Mouse (Mus musculus) bone marrow macrophage, adult 2 months (primary cell): ENCODE measurements at regions not wholly inside any gene's neighbourhood (a gene's known extent, or its start where the extent isn't known, plus 50 kb on each side); places are given as distances from the start of the nearest gene placed in this dataset.

Experiments used
- H3K27ac ChIP-seq: 2 replicates; pipeline ENCODE4 v1.5.1; 2012; ENCODE audit warnings: low read depth, low read length; ENCODE audit not compliant: insufficient read depth
- H3K4me1 ChIP-seq: 2 replicates; pipeline ENCODE4 v1.6.1; 2012; ENCODE audit warnings: low read length; ENCODE audit not compliant: control insufficient read depth, insufficient read depth
- H3K4me3 ChIP-seq: 2 replicates; pipeline ENCODE4 v1.5.1; 2012; ENCODE audit warnings: mild to moderate bottlenecking, low read length, moderate library complexity; ENCODE audit not compliant: insufficient read depth
- CTCF ChIP-seq: IDR thresholded peaks from 2 replicates; pipeline ENCODE4 v1.5.1; 2012; ENCODE audit warnings: low read depth, mild to moderate bottlenecking, low read length, moderate library complexity
- POLR2A ChIP-seq: IDR thresholded peaks from 2 replicates; pipeline ENCODE4 v1.6.1; 2012; ENCODE audit warnings: mild to moderate bottlenecking, low read depth, low read length, borderline replicate concordance

DNA sequence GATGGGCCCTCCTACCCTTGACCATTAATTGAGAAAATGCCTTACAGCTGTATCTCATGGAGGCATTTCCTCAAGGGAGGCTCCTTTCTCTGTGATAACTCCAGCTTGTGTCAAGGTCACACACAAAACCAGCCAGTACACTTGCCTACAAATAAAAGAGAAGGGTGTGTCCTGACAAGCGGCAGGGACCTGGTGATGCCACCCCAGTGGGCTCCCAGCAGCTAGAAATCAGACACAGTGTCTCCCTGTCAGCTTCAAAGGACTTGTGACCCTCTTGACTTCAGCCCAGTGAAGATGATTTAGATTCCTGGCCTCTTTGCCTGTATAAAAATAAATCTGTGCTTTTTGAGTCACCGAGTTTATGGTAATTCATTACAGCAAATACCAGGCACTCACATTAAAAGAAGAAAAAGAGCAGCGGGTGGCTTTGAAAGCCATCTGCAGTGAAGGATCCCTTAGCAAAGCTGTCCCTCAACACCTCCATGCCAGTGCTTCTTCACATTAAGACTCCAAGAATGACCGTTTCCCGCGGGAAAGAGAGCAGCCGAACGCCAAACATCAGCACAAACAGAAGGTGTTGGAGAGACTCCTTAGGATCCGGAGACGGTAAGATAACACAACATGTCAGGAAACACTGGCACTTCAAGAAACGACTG is 273.5 kb downstream of the Gxylt1 start:
- no peak overlapping the region for H3K27ac ChIP-seq

DNA sequence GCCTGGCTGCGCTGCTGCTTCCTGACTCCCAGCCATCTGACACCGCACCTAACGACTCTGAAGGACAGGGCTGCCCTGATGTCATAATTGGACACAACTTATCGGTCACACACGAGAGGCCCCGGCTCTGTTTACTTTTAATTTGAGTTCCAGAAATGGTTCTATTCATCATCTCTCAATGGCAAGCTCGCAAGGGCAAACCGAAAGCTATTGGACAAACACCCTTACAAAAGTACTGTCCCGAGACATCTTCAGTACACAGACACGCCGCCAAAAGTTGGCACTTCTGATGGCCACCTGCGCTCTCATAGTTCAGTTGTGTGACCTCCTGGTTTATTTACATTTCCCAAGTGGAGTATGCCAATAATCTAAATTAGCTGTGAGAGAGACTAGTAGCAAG is 274.9 kb downstream of the Gxylt1 start:
- Histone ChIP-seq H3K4me3 (no peak overlapping the region), H3K4me1 (no peaks in the 10 kb centered on the region), H3K27ac (no peak overlapping the region)
- no peak for TF ChIP-seq CTCF
- no peak for TF ChIP-seq POLR2A

More for the DNA sequence above, 273.5 kb downstream of the Gxylt1 start:
- no peaks in the 10 kb centered on the region for H3K4me1 ChIP-seq
- TF ChIP-seq POLR2A = no peak
- no peak for TF ChIP-seq CTCF
- H3K4me3 ChIP-seq = no peak overlapping the region

DNA sequence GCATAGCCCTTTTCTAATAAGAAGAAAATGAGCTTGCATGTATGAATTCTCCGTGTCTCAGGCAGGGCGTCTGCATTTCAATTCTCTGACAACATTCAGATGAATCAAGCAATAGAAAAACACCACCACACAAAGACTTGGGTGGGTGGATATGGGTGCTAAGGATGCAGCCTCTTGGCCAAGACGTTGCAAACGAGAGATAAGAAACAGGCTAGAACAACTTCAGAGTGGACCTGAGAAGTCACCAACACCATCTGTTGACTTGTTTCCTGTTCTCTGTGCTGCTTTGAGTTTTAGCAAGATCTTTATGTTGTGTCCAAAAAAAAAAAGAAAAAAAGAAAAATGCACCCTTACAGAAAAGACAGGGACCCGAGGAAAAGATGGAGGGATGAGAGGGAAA is 277.0 kb downstream of the Gxylt1 start:
- Histone ChIP-seq H3K27ac (no peak overlapping the region), H3K4me3 (no peak overlapping the region), H3K4me1 (no peaks in the 10 kb centered on the region)
- TF ChIP-seq CTCF (no peak), POLR2A (no peak)

DNA sequence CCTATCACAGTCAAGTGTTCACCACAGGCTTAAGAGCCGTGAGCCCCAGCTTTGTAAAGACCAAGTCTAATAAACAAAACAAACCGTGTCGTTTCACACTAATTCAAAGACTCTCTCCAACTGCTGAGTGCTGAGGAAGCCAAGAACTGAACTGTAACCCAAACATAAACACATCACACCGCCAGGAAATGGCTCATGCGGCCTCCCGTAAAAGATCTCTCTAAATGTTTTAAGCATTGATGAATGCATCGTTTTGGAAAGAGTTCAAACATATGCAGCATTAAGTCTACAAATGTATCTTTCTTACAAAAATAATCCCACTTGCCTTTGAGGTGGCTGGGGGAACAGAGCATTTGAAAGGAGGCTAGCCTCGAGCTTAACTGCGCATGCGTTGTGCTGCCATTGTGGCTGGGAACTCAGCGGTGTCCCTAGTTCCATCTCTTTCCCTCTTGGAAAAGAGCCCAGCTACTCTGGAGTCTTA is 280.7 kb downstream of the Gxylt1 start:
- TF ChIP-seq POLR2A (no peak), CTCF (no peak)
- Histone ChIP-seq H3K4me1 (no peaks in the 10 kb centered on the region), H3K4me3 (no peak overlapping the region), H3K27ac (no peak overlapping the region)

DNA sequence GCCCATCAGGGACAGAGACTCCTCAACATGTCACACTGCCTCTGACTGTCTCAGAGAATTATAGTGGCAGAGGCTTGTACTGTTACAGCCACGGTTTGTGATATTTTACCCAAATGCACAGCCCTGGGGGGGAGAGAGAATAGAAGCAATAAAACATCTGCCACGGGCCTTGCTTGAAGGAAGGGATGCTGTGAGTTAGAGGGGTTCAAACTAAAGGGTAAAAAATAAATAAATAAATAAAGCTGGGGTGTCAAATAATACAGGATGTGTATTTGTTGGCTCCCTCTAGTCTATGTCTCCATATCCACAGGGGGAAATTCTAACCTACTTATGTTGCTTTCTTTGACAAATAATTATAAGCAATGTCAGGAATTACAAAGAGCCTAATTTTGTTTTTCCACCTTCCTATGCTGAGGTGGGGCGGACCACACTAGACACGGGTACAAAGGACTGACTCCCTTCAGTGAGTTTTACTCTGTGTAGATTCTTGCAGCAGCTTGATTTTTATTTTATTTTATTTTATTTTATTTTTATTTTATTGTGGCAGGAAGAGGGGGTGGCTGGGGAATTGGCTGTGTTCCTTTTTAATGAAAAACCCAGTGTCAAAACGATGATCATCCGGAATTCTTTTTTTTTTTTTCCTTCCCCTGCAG is 281.3 kb downstream of the Gxylt1 start:
- no peak overlapping the region for H3K4me3 ChIP-seq
- H3K27ac ChIP-seq = no peak overlapping the region
- TF ChIP-seq CTCF = no peak
- TF ChIP-seq POLR2A = no peak
- H3K4me1 ChIP-seq = no peaks in the 10 kb centered on the region

DNA sequence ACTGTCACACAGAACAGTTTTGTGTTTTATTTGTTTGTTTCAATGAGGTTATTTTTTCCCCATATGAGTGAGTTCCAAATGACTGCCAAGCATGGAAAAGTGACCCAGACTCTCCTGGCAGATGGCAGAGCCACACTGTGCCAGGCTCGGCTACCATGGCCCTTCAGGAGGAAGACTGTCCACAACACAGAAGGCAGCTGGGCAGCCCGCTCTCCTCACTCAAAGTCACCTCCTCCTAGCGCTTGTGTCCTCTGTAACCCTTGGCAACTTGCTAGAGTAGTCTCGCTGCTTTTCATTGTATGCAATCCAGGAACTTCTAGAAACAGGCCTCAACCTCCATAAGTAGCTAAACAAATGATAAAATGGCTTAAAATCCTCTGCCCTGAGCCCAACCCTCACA is 299.2 kb downstream of the Gxylt1 start:
- Histone ChIP-seq H3K27ac (no peak overlapping the region), H3K4me1 (no peaks in the 10 kb centered on the region), H3K4me3 (no peak overlapping the region)
- no peak for TF ChIP-seq CTCF
- TF ChIP-seq POLR2A = no peak

DNA sequence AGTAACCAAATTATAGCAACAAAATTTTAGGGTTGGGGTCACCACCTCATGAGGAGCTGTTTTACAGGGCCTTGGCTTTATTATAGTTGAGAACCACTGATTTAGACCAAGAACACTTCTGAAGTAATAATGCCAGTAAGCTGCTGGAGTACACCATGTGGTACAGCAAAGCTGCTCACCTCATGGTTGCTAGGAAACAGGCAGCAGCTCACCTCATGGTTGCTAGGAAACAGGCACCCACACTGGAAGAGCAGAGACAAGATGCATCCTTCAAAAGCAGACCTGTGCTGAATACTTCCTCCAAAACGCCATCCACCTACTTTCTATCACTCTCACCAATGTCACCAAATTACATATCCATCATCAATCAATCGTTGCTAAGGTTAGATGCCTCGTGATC is 300.0 kb downstream of the Gxylt1 start:
- no peak overlapping the region for H3K27ac ChIP-seq
- TF ChIP-seq POLR2A (no peak), CTCF (no peak)
- H3K4me3 ChIP-seq = no peak overlapping the region
- H3K4me1 ChIP-seq = no peaks in the 10 kb centered on the region

DNA sequence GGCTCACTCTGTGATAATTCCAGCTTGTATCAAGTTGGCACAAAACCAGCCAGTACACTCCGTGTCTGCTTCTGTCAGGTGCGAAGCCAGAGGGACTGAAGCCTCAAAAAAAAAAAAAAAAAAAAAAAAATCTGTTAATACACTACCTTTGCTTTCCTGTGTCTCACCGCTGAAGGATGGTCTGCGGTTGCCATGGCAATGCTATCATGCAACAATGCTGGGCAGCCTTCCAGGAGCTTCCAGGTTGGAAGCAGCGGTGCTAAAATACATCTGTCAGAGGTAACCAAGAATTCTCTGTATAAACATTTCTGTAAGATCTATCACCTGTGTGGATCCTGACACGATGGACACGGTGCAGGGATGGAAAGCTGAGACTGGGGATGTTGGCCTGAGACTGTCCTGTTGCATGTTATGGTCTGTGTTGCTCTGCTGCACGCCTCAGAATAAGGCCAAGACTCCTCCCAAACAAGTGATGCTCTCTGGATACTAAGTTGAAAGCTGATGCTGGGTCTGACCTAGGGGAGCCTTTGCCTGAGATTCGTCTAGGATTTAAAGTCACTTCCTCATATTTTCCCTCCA is 301.2 kb downstream of the Gxylt1 start:
- Histone ChIP-seq H3K27ac (no peak overlapping the region), H3K4me3 (no peak overlapping the region), H3K4me1 (no peaks in the 10 kb centered on the region)
- no peak for TF ChIP-seq CTCF
- TF ChIP-seq POLR2A = no peak

DNA sequence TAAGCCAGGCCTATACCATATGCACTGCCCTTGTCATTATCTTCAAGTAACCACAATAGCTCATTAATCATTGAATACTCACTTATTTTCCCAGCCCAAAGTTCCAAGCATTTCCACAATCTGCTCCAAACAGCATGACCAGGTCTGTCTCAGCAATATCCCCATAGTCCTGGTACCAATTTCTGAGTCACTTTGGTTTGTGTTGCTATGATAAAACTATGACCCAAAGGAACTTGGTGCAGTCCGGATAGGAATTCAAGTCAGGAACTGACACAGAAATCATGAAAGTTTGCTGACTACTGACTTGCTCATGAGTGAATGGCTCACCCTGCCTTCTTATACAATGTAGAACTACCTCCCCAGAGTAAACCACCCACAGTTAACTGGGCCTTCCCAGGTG is 309.4 kb downstream of the Gxylt1 start:
- Histone ChIP-seq H3K4me3 (no peak overlapping the region), H3K4me1 (no peaks in the 10 kb centered on the region), H3K27ac (no peak overlapping the region)
- TF ChIP-seq CTCF (no peak), POLR2A (no peak)

DNA sequence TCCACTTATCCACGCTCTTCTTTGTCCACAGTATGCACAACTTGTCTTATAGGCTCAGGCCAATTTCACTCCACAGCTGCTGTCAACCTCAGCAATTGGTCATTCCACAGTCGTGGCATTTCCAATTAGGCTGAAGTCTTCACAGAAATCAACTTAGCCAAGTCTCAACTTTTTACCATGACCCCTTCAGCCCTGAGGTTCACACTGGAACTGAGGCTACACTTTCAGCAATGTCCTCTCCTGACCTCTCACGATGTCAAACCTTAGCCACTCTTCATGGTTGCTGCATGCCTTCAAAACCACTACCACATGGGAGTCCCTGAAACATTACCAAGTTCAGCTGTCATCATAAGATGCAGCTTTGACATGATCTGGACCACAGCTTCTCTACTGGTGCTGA is 310.1 kb downstream of the Gxylt1 start:
- H3K4me1 ChIP-seq = no peaks in the 10 kb centered on the region
- TF ChIP-seq CTCF = no peak
- TF ChIP-seq POLR2A = no peak
- H3K27ac ChIP-seq = no peak overlapping the region
- H3K4me3 ChIP-seq = no peak overlapping the region
